Mouse (Mus musculus) liver, adult 2 months (tissue): Measurements from ENCODE around the gene Catip.

Source experiments
- CTCF ChIP-seq: fragments of 200-500 bp; IDR thresholded peaks from 2 replicates; pipeline ENCODE4 v1.5.1; 2011; ENCODE audit warnings: low read depth, low read length, control low read depth
- POLR2A ChIP-seq: fragments of 200-500 bp; IDR thresholded peaks from 2 replicates; pipeline ENCODE4 v1.6.1; 2011; ENCODE audit warnings: low read length, control low read depth; ENCODE audit not compliant: insufficient read depth; ENCODE audit errors: extremely low read depth

- TF ChIP-seq POLR2A (peak; percentile 83), CTCF (peak; percentile 87)
Observed at GRCm38 (mm10) chr1:74397268-74397918, 35.5 kb downstream of the Catip start.
